Mouse (Mus musculus) lung, embryonic 14.5 days (tissue): ENCODE measurements around the gene Rac3. TPM values are rescaled to one million over a fixed set of nuclear protein-coding genes. Genes with fewer than 3 reads are reported as not detected.

Experiments used
- ATAC-seq: fragments of 200-750 bp; cut with Nextera tagmentation; 2 replicates; pipeline ENCODE4 v1.8.0; 2017; ENCODE audit warnings: mild to moderate bottlenecking, moderate TSS enrichment, moderate library complexity; ENCODE audit not compliant: insufficient read depth
- DNase-seq: peaks from one replicate; pipeline ENCODE4 v3.0.0-alpha.2; 2015
- H3K27ac ChIP-seq: fragments of 300-500 bp; sonication (generic); 2 replicates; pipeline ENCODE4 v1.5.1; 2014; ENCODE audit warnings: low read depth, mild to moderate bottlenecking, moderate library complexity
- H3K27me3 ChIP-seq: fragments of 300-500 bp; sonication (generic); 2 replicates; pipeline ENCODE4 v1.6.1; 2014; ENCODE audit warnings: low read length, control low read depth; ENCODE audit not compliant: insufficient read depth
- H3K36me3 ChIP-seq: fragments of 300-500 bp; sonication (generic); 2 replicates; pipeline ENCODE4 v1.6.1; 2014; ENCODE audit warnings: control low read depth; ENCODE audit not compliant: insufficient read depth
- H3K4me1 ChIP-seq: fragments of 300-500 bp; sonication (generic); 2 replicates; pipeline ENCODE4 v1.6.1; 2014; ENCODE audit warnings: antibody characterized with exemption, control low read depth; ENCODE audit not compliant: insufficient read depth
- H3K4me2 ChIP-seq: fragments of 300-500 bp; sonication (generic); 2 replicates; pipeline ENCODE4 v1.6.1; 2014; ENCODE audit warnings: mild to moderate bottlenecking
- H3K4me3 ChIP-seq: fragments of 300-500 bp; sonication (generic); 2 replicates; pipeline ENCODE4 v1.5.1; 2014; ENCODE audit warnings: low read depth, low read length
- H3K9ac ChIP-seq: fragments of 300-500 bp; sonication (generic); 2 replicates; pipeline ENCODE4 v1.6.1; 2014
- H3K9me3 ChIP-seq: fragments of 300-500 bp; sonication (generic); 2 replicates; pipeline ENCODE4 v1.6.1; 2016; ENCODE audit warnings: low read depth, low read length, control low read depth
- CTCF ChIP-seq: IDR thresholded peaks from 2 replicates; pipeline ENCODE4 v1.5.1; 2016; ENCODE audit warnings: antibody characterized with exemption, low read depth
- WGBS: fragments of 180-500 bp; shearing (Covaris S2); extraction: QIAGEN DNeasy Blood & Tissue Kit; methylation state at CpG from one replicate; pipeline ENCODE4 v1.1.7; 2014; 5-methylcytosine and 5-hydroxymethylcytosine counted together
- polyA plus RNA-seq: library from polyadenylated mRNA; unstranded; fragments of >200 nt; fragmentation: Nextera tagmentation; extraction: Ambion mirVana; gene quantifications from 2 replicates; pipeline ENCODE4 v1.2.1, GENCODE M21; 2014

Gene Rac3
- polyA plus RNA-seq, 1 experiment from 2014 or later = 10.3 TPM

- peak; percentile 97 for ATAC-seq
- no peaks in the 10 kb centered on the region for H3K27me3 ChIP-seq
- 2% methylated on average over 53 of the region's 53 CpGs for WGBS
- peaks cover 7% of the 10 kb centered on the region for H3K4me1 ChIP-seq
- peak; percentile 99 for DNase-seq
- H3K9me3 ChIP-seq = no peaks in the 10 kb centered on the region
- H3K36me3 ChIP-seq = peaks cover 53% of the 10 kb centered on the region
- TF ChIP-seq CTCF = 0 out of 2 replicates have a peak, but pooled peaks have one; percentile 5
- peak within 1 kb of the TSS; percentile 66 for H3K9ac ChIP-seq
- peak within 1 kb of the TSS; percentile 65 for H3K4me3 ChIP-seq
- peak within 1 kb of the TSS; percentile 80 for H3K27ac ChIP-seq
- H3K4me2 ChIP-seq = peak within 1 kb of the TSS; percentile 100
Observed at GRCm38 (mm10) chr11:120713580-120714518, 7.4 kb upstream of the Rac3 start, which contains the start of the genes Cenpx and Lrrc45. Cenpx (minus strand) TSS chr11:120713738. Lrrc45 (plus strand) TSS chr11:120713925.

GRCm38 (mm10) chr11:120714546-120714945 lies 6.7 kb upstream of the Rac3 start:
- Histone ChIP-seq H3K4me1 (peaks cover 7% of the 10 kb centered on the region), H3K36me3 (peaks cover 54% of the 10 kb centered on the region), H3K27me3 (no peaks in the 10 kb centered on the region), H3K9ac (peak overlapping the region; percentile 59), H3K4me2 (peak overlapping the region; percentile 100), H3K27ac (no peak overlapping the region), H3K9me3 (no peaks in the 10 kb centered on the region), H3K4me3 (peak overlapping the region; percentile 65)
- WGBS = 34% methylated on average over 10 of the region's 10 CpGs
- ATAC-seq = no peak
- DNase-seq = no peak
- no peak for TF ChIP-seq CTCF

- WGBS = 83% methylated on average over 9 of the region's 9 CpGs
- Histone ChIP-seq H3K9ac (no peak overlapping the region), H3K27me3 (no peaks in the 10 kb centered on the region), H3K4me2 (peak overlapping the region; percentile 100; the same call in 1 of the 2 replicates), H3K27ac (no peak overlapping the region), H3K9me3 (no peaks in the 10 kb centered on the region), H3K4me3 (0 out of 2 replicates have a peak overlapping the region, but pooled peaks have one; percentile 65), H3K4me1 (peaks cover 7% of the 10 kb centered on the region), H3K36me3 (peaks cover 54% of the 10 kb centered on the region)
- DNase-seq (no peak), ATAC-seq (no peak)
- TF ChIP-seq CTCF = no peak
Observed at GRCm38 (mm10) chr11:120715131-120715530, 6.1 kb upstream of the Rac3 start.

- H3K4me1 ChIP-seq = peaks cover 9% of the 10 kb centered on the region
- H3K4me3 ChIP-seq = no peak overlapping the region
- H3K9ac ChIP-seq = no peak overlapping the region
- H3K36me3 ChIP-seq = peaks cover 41% of the 10 kb centered on the region
- DNase-seq = no peak
- WGBS = 86% methylated on average over 9 of the region's 9 CpGs
- no peak for TF ChIP-seq CTCF
- no peaks in the 10 kb centered on the region for H3K27me3 ChIP-seq
- no peak overlapping the region for H3K27ac ChIP-seq
- no peaks in the 10 kb centered on the region for H3K9me3 ChIP-seq
- no peak overlapping the region for H3K4me2 ChIP-seq
- ATAC-seq = no peak
Observed at GRCm38 (mm10) chr11:120719242-120719641, 2.0 kb upstream of the Rac3 start.

- Histone ChIP-seq H3K27me3 (no peaks in the 10 kb centered on the region), H3K27ac (no peak overlapping the region), H3K4me3 (no peak overlapping the region), H3K36me3 (peaks cover 41% of the 10 kb centered on the region), H3K9ac (no peak overlapping the region), H3K4me1 (0 out of 2 replicates have a peak, but pooled peaks cover 3% of the 10 kb centered on the region), H3K9me3 (no peaks in the 10 kb centered on the region), H3K4me2 (no peak overlapping the region)
- no peak for TF ChIP-seq CTCF
- 82% methylated on average over 13 of the region's 13 CpGs for WGBS
- no peak for ATAC-seq
- DNase-seq = no peak
Observed at GRCm38 (mm10) chr11:120719841-120720376, 1.4 kb upstream of the Rac3 start.

- peak; percentile 94 for TF ChIP-seq CTCF
- Histone ChIP-seq H3K4me1 (0 out of 2 replicates have a peak, but pooled peaks cover 3% of the 10 kb centered on the region), H3K27ac (no peak overlapping the region), H3K4me2 (peak overlapping the region; percentile 99), H3K36me3 (peaks cover 40% of the 10 kb centered on the region), H3K9ac (peak overlapping the region; percentile 68), H3K27me3 (no peaks in the 10 kb centered on the region), H3K9me3 (no peaks in the 10 kb centered on the region), H3K4me3 (peak overlapping the region; percentile 61)
- peak; percentile 95 for DNase-seq
- peak; percentile 7; the same call in 1 of the 2 replicates for ATAC-seq
- 11% methylated on average over 17 of the region's 17 CpGs for WGBS
Observed at GRCm38 (mm10) chr11:120720450-120720849, 820 bp upstream of the Rac3 start.

GRCm38 (mm10) chr11:120722067-120722630 lies 879 bp downstream of the Rac3 start:
- H3K4me1 ChIP-seq = 0 out of 2 replicates have a peak, but pooled peaks cover 5% of the 10 kb centered on the region
- 17% methylated on average over 21 of the region's 21 CpGs for WGBS
- peak; percentile 41 for TF ChIP-seq CTCF
- H3K27me3 ChIP-seq = no peaks in the 10 kb centered on the region
- no peak for DNase-seq
- peak overlapping the region; percentile 99 for H3K4me2 ChIP-seq
- H3K27ac ChIP-seq = no peak overlapping the region
- peak overlapping the region; percentile 61 for H3K4me3 ChIP-seq
- peak; percentile 5; the same call in 1 of the 2 replicates for ATAC-seq
- H3K9me3 ChIP-seq = no peaks in the 10 kb centered on the region
- H3K36me3 ChIP-seq = peaks cover 30% of the 10 kb centered on the region
- peak overlapping the region; percentile 68 for H3K9ac ChIP-seq
